In genomic region chr5:64045502-64045901, GRCm38 (mm10) we compare ENCODE assay signal across 8 mouse cellular contexts. TPM values are rescaled to one million over a fixed set of nuclear protein-coding genes. Genes with fewer than 3 reads are reported as not detected.
DNase-seq lines count a peak whose midpoint lies in the region; ATAC-seq lines count a peak whose summit lies in the region.

No protein-coding gene starts in this region.

- H3K9me3 ChIP-seq in limb, embryonic 13.5 days, result no peaks in the 10 kb centered on the region
- H3K9me3 ChIP-seq in limb, embryonic 10.5 days (replicated peaks), result no peaks in the 10 kb centered on the region
- H3K9me3 ChIP-seq in heart, embryonic 11.5 days (replicated peaks; ENCODE audit: control insufficient read depth, low read length), result no peaks in the 10 kb centered on the region
- no peaks in the 10 kb centered on the region for H3K9me3 ChIP-seq in midbrain, embryonic 12.5 days

- H3K27ac ChIP-seq in limb, embryonic 13.5 days, result no peak overlapping the region
- no peak overlapping the region for H3K27ac ChIP-seq in limb, embryonic 10.5 days
- no peak overlapping the region for H3K27ac ChIP-seq in heart, embryonic 11.5 days (ENCODE audit: low read depth, low read length)
- no peak overlapping the region for H3K27ac ChIP-seq in midbrain, embryonic 12.5 days (replicated peaks)

- DNase-seq in limb, embryonic 10.5 days (ENCODE audit: low spot score), result no peak
- DNase-seq in adrenal gland, postnatal 25 days, result peak; percentile 82
- DNase-seq in kidney, adult 9 months, result peak; percentile 56
- no peak for DNase-seq in spleen, adult 12 weeks (ENCODE audit: low spot score)
- no peak for DNase-seq in embryo, embryonic 10.5 days (ENCODE audit: low spot score)

- H3K4me2 ChIP-seq in limb, embryonic 13.5 days (replicated peaks), result no peak overlapping the region
- peak overlapping the region; percentile 12; the same call in 1 of the 2 replicates for H3K4me2 ChIP-seq in heart, embryonic 11.5 days
- H3K4me2 ChIP-seq in midbrain, embryonic 12.5 days (replicated peaks), result no peak overlapping the region

- H3K36me3 ChIP-seq in limb, embryonic 13.5 days, result no peaks in the 10 kb centered on the region
- no peaks in the 10 kb centered on the region for H3K36me3 ChIP-seq in limb, embryonic 10.5 days
- H3K36me3 ChIP-seq in heart, embryonic 11.5 days (ENCODE audit: control insufficient read depth, insufficient read depth, low read length), result no peaks in the 10 kb centered on the region
- no peaks in the 10 kb centered on the region for H3K36me3 ChIP-seq in midbrain, embryonic 12.5 days

- 61% methylated on average over 8 of the region's 8 CpGs for WGBS in limb, embryonic 13.5 days
- WGBS in limb, embryonic 10.5 days, result 91% methylated on average over 8 of the region's 8 CpGs
- WGBS in heart, embryonic 11.5 days (ENCODE audit: insufficient replicate concordance), result 41% methylated on average over 8 of the region's 8 CpGs
- WGBS in midbrain, embryonic 12.5 days, result 73% methylated on average over 8 of the region's 8 CpGs

- H3K4me3 ChIP-seq in limb, embryonic 13.5 days, result no peak overlapping the region
- no peak overlapping the region for H3K4me3 ChIP-seq in limb, embryonic 10.5 days
- H3K4me3 ChIP-seq in heart, embryonic 11.5 days (ENCODE audit: low read depth, low read length), result no peak overlapping the region
- H3K4me3 ChIP-seq in midbrain, embryonic 12.5 days, result no peak overlapping the region

- H3K9ac ChIP-seq in limb, embryonic 13.5 days, result no peak overlapping the region
- H3K9ac ChIP-seq in heart, embryonic 11.5 days (ENCODE audit: low read depth, low read length), result no peak overlapping the region
- H3K9ac ChIP-seq in midbrain, embryonic 12.5 days (replicated peaks), result no peak overlapping the region

- H3K27me3 ChIP-seq in limb, embryonic 13.5 days, result no peaks in the 10 kb centered on the region
- H3K27me3 ChIP-seq in limb, embryonic 10.5 days (ENCODE audit: low read depth, poor library complexity, severe bottlenecking), result no peaks in the 10 kb centered on the region
- H3K27me3 ChIP-seq in heart, embryonic 11.5 days (ENCODE audit: control insufficient read depth, insufficient read depth, low read length), result peaks cover 9% of the 10 kb centered on the region
- no peaks in the 10 kb centered on the region for H3K27me3 ChIP-seq in midbrain, embryonic 12.5 days

- ATAC-seq in limb, embryonic 13.5 days (ENCODE audit: low FRiP score, low read depth), result peak; percentile 54; the same call in 1 of the 2 replicates
- peak; percentile 78 for ATAC-seq in heart, embryonic 11.5 days (replicated peaks; ENCODE audit: insufficient number of reproducible peaks, low FRiP score, low TSS enrichment)
- peak; percentile 72 for ATAC-seq in midbrain, embryonic 12.5 days (ENCODE audit: low FRiP score, low read depth)

- peaks cover 8% of the 10 kb centered on the region; the same call in 1 of the 2 replicates for H3K4me1 ChIP-seq in limb, embryonic 13.5 days
- peaks cover 16% of the 10 kb centered on the region for H3K4me1 ChIP-seq in limb, embryonic 10.5 days
- no peaks in the 10 kb centered on the region for H3K4me1 ChIP-seq in heart, embryonic 11.5 days (ENCODE audit: control insufficient read depth, insufficient read depth, low read length)
- H3K4me1 ChIP-seq in midbrain, embryonic 12.5 days, result peaks cover 30% of the 10 kb centered on the region

RNA-seq across cellular contexts. Expression of gene Pgm2, which starts 47.2 kb away (rescaled TPM):
- 32.4 and 32.5 TPM in 2 replicates for polyA plus RNA-seq in limb, embryonic 13.5 days (2015; fragmentation: Nextera tagmentation; extraction: Ambion mirVana)
- 22.5 and 26.8 TPM in 2 replicates for polyA plus RNA-seq in limb, embryonic 10.5 days (2016; fragmentation: Nextera tagmentation; extraction: Ambion mirVana)
- total RNA-seq in adrenal gland, postnatal 25 days (2021), result 16.1 and 21.1 TPM in 2 replicates
- polyA plus RNA-seq in heart, embryonic 11.5 days (2014; fragmentation: Nextera tagmentation; extraction: Ambion mirVana), result 18.1 and 20.2 TPM in 2 replicates
- polyA plus RNA-seq in midbrain, embryonic 12.5 days (2016; fragmentation: Nextera tagmentation; extraction: Ambion mirVana), result 25.1 and 25.3 TPM in 2 replicates

Comparison
In these comparisons a context has a peak if more than half of its experiments do, and no peak if none do; other contexts are left out.
1. DNase-seq: peak in adrenal gland, postnatal 25 days (single experiment) and kidney, adult 9 months (single experiment); none in limb, embryonic 10.5 days (single experiment), spleen, adult 12 weeks (single experiment) and embryo, embryonic 10.5 days (single experiment).
2. Peak in every context shown above with its lines, with median percentiles within 50 percentile points of each other: ATAC-seq.